Mouse (Mus musculus): ENCODE results near the gene Dars.

GRCm38 (mm10) chr1:128323026-128323643, 94.0 kb downstream of the Dars start:
- TF ChIP-seq CTCF (IDR thresholded peaks at IDR 0.05; ENCODE audit: low read depth) (no peak), EP300 (IDR thresholded peaks at IDR 0.05; ENCODE audit: low read depth) (no peak)
